Mouse (Mus musculus) c-Kit-negative CD71-positive TER-119-positive erythroid progenitor cells, embryonic 14.5 days (primary cell): ENCODE results near the gene Zfyve19.

ENCODE experiments used
- DNase-seq: peaks from one replicate; pipeline ENCODE4 v3.0.0-alpha.2; 2013; ENCODE audit warnings: low read depth, low spot score

The Zfyve19 gene

DNA sequence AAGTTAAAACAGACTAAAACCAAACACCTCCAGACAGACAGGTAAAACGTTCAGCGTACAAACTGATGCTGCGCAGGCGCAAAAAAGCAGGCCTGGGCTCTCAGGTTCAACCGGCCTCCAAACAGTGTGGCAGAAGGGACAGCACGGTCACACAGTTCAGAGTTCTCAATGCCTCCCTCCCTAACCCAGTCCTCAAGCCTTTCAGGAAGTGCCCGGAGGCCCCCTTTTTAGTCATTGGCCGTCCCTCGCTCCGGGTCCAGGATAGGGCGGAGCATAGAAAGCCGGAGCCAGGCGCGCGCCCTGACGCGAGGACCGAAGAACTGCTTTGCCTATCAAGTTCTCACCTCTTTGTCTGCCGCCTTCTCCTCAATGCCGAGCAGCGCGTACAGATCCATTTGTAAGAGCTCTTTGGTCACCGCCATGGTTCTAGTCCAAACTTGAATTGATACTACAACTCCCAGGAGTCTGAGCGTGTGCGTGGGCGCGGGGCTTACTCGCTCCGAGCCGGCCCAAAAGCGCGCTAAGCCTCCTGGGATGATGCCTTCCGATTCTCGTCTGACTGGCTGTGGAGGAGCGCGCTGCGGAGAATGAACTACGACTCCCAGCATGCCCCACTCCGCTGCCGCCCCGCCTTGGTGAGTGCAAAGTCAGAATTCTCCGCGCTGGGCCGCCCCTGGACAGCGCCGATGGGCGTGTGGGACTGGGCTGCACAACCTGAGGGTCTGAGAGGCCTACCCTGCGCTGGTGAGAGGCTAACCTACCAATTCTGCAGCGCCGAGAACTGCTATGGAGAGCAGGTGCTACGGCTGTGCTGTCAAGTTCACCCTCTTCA, at the start of gene Zfyve19, which contains the start of gene Dnajc17:
TSS of gene Zfyve19 (plus strand) at position 274 of the 832 bp plus-strand sequence.
TSS of gene Dnajc17 (minus strand) at position 452 of the 832 bp plus-strand sequence.
- peak; percentile 89 for DNase-seq

DNA sequence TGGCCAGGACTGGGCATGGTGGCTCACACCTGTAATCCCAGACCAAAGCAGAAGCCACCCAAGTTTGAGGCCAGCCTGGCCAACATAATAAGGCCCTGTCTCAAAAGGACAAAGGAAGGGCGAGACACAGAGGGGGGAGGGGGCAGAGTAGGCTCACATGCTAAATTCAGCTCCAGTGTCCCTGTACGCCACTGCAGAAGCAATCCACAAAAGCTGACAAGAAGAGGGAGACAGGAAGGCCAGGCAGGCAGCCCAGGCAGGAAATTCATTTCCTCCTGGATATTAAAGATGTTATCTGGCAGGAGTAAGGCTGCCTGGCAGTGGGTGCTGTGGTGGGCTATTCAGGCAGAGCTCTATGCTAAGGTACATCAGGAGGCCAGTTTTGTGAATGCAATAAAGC, 47.2 kb upstream of the Zfyve19 start:
- no peak for DNase-seq

DNA sequence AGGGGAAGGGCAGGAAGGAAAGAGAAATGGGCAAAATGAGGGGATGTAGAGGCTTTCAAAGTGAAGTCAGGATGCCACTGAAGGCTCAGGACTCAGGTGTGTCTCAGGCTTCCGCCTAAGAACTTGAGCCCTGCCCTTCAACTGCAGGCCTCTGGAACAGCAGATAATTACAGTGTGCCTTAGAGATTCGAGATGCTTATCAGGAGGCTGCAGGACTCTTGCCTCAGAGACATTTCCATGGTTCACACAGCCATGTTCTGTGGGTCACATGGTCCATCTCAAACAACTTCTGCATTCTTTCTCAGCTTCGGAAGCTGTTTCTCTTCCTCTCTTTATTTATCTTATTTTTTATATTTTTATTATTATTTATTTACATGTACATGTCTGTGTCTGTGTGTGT, 45.3 kb upstream of the Zfyve19 start:
- DNase-seq, result no peak

DNA sequence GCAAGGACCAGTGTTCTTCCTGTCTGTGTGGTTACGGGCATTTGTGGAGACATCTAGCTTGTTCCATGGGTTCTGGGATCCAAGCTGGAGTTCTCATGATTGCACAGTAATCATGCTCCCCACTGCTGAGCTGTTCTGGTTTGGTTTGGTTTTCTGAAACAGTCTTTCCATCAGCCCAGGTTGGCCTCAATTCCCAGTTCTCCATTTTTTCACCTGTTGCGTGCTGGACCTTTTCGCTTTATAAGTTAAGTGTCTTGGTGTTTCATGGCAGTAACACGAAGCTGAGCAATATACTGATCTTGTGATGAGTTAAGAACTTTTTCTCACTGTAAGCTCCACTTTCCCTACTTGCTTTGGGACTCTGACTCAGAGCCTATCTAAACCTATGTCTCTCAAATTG, 44.4 kb upstream of the Zfyve19 start:
- DNase-seq, result no peak

DNA sequence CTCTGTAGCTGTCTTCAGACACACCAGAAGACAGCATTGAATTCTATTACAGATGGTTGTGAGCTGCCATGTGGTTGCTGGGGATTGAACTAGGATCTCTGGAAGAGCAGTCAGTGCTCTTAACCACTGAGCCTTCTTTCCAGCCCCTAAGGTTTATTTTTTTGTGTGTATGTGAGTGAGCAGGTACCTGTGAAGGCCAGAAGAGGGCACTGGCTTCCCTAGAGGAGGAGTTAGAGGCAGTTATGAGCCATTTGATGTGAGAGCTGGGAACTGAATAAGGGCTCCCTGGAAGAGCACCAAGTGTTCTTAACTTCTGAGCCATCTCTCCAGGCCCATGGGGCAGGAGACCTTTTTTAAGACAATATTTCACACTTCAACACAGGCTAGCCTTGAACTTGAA, 43.0 kb upstream of the Zfyve19 start:
- DNase-seq, result no peak

DNA sequence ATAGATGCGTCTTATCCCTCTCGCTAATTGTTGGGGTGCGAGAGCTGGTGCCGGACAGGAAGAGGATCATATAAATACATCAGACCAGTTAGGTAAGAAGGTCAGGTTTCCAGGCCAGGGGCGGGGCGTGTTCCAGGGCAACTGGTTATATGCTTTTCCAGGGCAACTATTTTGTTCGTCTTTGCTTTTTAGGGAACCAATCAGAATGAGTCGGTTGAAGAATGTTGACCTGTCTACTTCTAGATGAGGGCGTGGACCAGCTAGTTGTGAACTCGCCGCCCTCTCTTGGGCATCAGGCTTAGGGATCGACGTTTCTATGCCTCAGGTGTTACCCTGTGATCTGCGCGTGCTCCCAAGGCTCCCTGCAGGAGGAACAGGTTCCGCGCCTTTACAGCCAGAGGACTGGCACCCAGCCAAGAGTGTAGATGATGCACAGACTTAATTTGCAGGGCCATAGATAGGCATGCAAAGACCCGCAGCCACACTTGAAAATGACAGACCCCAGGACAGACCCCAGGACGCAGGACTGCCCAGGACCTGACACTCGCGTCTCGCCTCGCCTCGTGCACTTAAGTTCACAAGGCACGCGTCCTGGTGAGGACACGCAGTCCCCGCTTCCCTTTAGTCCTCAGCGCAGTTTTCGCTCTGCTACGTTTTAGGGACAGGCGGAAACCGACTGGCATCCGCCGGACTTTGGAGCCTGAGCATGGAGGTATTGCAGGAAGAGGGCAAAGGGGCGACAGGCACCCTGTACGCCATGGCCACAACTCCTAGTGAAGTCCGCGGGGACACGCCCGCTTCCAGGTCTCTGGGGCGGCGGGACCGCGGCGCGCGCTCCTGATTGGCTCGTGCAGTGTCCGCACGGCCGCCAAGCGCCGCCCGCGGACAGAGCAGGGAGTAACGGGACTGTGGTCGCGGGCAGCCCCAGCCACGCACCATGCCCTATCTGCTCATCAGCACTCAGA, 41.2 kb upstream of the Zfyve19 start, which contains the start of gene Gchfr:
TSS of gene Gchfr (plus strand) at position 873 of the 965 bp plus-strand sequence.
- no peak for DNase-seq

DNA sequence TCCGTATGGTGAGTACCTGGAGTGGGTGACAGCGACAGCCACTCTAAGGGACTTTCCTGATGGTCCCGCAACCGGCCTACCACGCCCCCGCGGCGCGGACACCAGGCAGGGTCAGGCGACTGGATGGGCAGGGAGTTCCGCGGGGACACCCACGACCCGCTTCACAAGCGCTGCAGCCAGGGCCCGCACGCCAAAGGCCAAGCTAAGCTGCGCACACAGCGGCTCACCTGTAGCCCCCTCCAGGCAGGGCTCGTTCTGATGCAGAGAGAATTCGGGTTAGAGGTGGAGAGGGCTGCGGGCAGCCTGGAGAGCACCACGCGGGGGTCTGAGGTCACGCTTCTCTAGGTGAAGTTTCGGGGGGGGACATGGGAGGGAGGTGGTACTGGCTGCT, 40.6 kb upstream of the Zfyve19 start:
- DNase-seq, result no peak

DNA sequence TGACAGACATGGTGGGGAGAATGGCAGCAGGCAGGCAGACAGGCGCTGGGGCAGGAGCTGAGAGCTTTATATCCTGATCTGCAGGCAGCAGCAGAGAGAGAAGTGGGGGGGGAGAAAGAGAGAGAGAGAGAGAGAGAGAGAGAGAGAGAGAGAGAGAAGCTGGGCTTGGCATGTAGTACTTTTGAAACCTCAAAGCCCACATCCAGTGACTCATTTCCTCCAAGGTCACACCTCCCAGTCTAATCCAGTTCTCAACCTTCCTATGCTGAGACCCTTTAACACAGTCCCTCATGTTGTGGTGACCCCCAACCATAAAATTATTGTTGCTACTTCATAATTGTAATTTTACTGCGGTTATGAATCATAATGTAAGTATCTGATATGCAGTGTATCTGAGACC, 38.1 kb upstream of the Zfyve19 start:
- DNase-seq, result no peak

DNA sequence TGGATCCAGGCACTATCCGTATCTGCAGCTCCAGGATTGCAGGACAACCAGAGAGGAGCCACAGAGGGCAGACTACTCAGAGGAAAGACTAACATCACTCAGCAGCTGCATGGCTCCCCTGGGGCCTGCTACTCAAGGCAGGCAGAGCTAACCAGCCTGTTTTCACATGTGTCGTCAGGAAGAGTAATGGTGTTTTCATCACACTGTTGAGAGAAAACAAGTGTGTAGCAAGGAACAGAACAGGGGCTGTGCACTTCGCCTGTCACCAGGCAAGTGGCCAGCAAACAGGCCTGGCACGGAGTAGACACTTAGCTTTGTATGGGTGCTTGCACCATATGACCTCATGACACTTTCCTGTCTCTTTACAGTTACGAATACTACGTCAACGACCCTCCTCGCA, 36.8 kb upstream of the Zfyve19 start:
- no peak for DNase-seq

DNA sequence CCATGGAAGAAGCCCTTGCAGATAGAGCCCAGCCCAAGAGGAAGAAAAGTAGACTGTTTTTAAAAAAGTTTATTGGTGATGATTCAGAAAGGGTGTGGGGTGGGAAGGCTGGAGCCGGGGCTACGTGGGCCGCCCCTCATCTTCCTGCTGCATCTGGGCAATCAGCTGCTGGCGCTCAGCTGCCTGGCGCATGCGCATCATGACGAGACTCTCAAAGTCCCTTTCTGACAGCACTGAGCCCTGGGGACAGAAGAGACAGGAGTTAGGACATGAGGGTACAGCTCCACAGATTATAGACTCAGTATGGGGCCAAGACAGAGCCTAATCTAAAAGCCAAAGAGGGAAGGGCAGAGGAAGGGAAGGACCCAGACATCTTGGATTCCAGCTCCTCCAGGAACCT, 36.0 kb upstream of the Zfyve19 start:
- DNase-seq, result no peak

DNA sequence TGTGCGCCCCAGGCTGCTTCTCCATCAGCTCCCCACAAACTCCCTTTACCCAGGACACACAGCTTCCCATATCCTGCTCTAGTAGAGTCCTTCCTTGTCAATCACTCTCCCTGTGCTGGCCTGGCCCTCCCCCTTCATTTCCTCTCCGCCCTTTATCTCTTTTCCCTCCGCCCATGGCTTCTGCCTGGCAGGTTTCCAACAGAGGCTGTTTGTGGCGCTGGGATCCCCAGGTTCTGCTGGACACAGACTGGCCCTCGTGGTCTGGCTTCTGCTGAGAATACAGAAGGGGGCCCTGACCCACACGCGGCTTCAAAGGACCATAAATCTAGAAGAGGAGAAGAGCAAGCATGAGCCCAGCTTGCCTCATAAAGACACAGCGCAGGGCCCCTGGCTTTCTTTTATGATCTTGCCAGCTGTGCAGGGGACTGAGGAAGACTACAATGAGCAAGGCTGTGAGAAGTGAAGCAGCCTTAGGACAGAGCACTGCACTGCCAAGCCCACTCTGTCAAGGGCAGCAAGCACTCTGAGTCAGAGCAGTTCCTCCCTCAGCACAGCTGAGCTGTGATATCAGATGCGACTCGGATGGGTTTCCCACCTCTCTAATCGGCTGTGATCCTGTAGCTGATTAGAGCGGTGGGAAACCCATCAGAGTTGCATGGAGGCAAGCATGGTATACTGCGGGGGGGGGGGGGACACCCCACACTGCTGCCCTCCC, 35.4 kb upstream of the Zfyve19 start:
- DNase-seq, result no peak

DNA sequence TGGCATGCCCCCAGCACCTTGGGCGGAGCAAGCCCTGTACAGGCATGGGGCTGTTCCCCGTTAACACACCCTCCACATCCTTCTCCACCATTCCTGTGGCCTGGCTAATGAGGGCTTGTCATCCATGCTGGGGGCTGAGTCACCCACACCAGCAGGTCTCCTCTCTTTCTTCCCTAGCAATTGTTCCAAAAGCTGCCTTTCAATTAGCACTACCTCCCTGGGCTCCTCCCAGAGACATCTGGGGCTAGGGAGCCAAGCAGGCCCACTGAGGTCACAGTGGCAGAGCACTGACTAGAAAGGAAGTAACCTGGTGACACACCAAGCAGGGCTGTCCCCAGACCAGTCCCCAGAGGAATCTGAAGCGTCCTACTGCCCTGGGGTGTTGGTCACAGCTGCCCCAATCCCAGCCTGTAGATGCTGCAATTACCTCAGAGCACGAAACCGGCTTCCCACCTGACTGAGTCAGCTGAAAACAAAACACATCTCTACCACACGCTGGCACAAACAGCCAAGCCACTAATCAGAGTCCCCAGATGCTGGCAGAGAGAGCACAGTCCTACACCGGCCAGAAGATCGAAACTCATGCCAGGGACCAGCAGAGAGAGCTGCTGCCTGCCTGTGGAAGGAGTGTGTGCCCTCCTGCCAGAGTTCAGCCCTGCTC, 34.3 kb upstream of the Zfyve19 start, which contains the start of gene Gm14137:
TSS of gene Gm14137 (plus strand) at position 519 of the 661 bp plus-strand sequence.
- no peak for DNase-seq

DNA sequence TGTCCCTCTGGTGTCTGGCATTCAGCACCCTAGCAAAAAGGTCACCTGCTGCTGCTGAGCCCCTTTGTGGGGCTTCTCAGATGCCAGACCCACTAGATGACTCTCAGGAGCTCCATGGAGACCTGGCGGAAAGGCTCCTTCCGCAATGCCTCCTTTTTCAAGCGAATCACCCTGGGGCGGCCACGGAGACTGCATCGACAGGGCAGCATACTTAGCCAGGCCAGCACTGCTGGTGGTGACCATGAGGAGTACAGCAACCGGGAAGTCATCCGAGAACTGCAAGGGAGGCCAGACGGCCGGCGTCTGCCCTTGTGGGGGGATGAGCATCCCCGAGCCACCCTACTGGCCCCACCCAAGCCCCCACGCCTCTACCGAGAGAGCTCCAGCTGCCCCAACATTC, 33.6 kb upstream of the Zfyve19 start:
- no peak for DNase-seq

DNA sequence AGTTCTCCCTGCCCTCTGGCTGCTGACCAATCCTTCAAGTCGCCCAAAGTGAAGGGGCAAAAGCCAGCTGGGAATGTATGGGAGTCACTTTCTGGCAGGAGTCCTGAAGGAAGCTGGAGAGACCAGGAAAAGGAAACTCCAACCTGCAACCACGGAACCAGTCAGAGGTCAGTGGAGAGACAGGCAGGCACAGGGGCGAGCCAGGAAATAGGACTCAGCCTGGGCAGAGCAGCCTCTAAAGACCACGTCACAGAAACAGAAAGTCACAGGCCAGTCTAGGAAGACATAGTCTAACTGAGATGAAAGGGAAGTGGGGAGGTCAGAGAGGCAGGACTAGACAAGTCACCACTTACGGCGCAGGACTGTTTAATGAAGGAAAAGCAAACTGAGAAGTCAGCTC, 32.8 kb upstream of the Zfyve19 start:
- DNase-seq, result no peak

DNA sequence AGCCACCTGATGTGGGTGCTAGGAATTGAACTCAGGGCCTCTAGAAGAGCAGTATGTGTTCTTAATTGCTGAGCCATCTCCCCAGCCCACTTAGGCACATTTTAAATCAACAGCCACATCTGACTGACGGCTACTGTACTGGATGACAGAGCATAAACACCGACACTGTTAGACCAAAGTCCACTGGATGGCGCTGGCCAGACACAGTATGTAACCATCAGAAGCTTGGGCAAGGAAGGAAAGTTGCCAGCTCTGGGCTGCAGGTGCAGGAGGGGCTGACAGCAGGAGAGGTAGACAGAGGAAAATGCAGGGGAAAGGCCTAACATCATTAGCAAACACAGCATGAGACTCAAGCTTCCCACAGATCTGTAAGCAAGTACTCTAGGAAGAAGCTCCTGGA, 31.7 kb upstream of the Zfyve19 start:
- DNase-seq, result no peak

DNA sequence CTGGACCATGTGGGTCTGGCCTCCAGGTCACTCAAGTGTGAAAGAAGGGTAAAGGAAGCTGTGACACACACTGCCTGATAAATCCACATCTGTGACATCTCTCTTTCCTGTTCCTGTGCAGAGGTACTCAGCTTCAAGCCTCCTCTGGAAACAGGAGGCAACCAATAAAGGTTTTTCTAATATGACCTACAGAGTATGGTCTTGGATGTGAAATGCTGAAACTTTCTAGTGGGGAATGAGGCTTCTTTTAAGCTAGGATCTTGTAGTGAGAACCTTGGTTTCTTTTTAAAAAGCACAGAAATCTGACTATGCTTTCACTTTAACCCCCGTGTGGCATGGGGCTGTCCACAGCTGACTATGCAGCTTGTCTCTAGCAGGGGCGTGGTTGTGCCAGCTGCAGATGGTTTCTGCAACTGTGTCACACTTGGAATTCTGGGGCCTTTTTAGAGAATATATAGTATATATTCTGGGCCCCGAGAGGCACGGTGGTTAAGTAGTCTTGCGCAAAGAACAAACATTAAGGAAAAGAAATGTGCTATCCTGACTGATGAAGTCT, 31.0 kb upstream of the Zfyve19 start:
- DNase-seq, result no peak

DNA sequence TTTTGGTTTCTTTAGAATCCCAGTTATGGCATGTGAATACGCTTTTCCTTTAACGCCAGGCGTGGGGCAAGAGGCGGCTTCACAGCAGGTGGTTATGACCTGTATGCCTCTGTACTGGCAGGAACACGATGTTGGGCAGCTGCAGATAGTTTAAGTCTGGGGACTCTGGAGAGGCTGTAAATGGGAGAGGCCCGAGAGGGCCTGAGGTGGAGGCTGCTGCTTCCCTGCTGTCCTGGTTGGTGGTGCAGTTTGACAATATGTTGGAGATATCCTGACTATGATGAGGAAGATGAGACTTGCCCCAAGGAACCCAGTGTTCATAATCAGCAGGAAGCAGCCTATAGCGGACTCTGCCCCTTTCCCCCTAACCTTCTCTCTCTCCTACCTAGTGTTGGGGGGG, 25.5 kb upstream of the Zfyve19 start:
- DNase-seq, result no peak

DNA sequence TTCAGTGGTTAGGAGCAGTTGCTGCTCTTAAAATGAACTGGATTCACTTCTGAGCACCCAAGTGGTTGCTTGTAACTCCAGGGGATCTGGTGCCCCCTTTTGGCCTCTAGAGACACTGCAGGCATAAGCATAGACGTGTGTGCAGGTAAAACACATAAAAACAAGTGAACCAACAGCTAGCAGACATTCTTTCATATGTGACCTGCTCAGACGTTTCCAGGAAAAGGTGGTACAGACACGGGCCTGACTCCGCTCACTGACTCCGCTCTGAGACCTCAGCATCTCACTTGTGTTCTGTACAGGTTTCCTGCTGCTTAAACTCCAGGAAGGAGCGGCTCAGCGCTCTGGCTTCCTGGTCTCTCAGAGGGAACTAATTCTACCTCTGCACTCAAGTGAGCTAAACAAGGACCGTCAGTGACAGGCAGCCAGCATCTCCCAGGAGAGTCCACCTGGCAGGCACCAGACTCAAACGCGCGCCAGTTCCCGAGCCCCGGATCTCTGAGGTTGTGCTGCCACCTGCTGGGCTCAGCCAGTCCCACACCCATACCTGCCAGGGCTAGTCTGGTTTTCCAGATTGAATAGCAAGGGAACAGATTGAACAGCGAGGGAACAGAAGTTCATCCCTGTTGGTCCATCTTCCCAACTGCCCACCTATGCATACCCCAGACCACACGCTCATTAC, 19.2 kb upstream of the Zfyve19 start:
- peak; percentile 79 for DNase-seq

DNA sequence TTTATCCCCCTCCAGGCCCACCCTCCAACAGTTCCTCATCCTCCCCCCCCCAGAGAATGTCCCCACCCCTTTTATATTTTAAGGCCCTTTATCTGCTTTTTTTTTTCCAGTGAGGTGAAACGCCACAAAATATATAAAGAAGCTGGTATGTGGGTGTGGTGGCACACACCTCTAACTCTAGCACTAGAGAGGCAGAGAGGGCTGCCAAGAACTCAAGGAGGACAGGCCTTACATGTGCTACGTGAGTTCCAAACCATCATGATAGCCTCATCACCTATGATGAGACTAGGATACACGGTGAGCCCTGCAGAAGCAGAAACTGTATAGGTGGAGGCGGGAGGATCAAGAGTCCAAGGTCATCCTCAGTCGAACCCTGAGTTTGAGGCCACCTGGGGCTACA, 17.4 kb upstream of the Zfyve19 start:
- no peak for DNase-seq

DNA sequence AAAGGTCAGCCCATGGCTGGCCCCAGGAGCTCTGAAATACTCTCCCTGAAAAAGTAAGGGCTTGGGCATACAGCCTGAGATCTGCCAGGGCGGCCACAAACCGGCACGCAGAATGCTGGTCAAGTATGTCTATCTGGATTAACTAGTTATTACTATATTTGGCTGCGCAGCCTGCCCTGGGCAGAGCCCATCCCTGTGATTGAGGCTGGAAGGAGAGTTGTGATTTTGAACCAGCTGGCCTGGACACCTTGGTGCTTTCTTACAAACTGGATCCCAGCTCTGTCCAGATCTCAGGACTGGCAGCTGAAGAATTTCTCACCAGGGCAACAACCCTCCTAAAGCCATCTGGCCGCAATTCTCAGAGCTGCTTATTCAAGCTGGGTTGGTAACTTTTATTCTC, 14.3 kb upstream of the Zfyve19 start:
- DNase-seq, result no peak
